Mouse (Mus musculus) kidney, postnatal 0 days (tissue): Measurements from ENCODE around the gene Cpsf6. TPM values are rescaled to one million over a fixed set of nuclear protein-coding genes. Genes with fewer than 3 reads are reported as not detected.

Source experiments
- ATAC-seq: fragments of 200-750 bp; cut with Nextera tagmentation; replicated peaks from 2 replicates; pipeline ENCODE4 v1.8.0; 2017; ENCODE audit warnings: low read depth, moderate number of reproducible peaks, moderate TSS enrichment, moderate library complexity; ENCODE audit not compliant: low FRiP score
- DNase-seq: peaks from one replicate; pipeline ENCODE4 v3.0.0-alpha.2; 2016; ENCODE audit warnings: low spot score
- H3K27ac ChIP-seq: fragments of 300-500 bp; sonication (generic); 2 replicates; pipeline ENCODE4 v1.5.1; 2014; ENCODE audit warnings: mild to moderate bottlenecking
- H3K27me3 ChIP-seq: fragments of 300-500 bp; sonication (generic); 2 replicates; pipeline ENCODE4 v1.6.1; 2014; ENCODE audit warnings: low read length, mixed read lengths; ENCODE audit not compliant: insufficient read depth
- H3K36me3 ChIP-seq: fragments of 300-500 bp; sonication (generic); 2 replicates; pipeline ENCODE4 v1.6.1; 2014; ENCODE audit warnings: low read length, mixed read lengths; ENCODE audit not compliant: insufficient read depth
- H3K4me1 ChIP-seq: fragments of 300-500 bp; sonication (generic); replicated peaks from 2 replicates; pipeline ENCODE4 v1.6.1; 2014; ENCODE audit warnings: antibody characterized with exemption, low read length, mixed read lengths; ENCODE audit not compliant: insufficient read depth
- H3K4me2 ChIP-seq: fragments of 300-500 bp; sonication (generic); 2 replicates; pipeline ENCODE4 v1.6.1; 2014; ENCODE audit warnings: mild to moderate bottlenecking, low read length, moderate library complexity, mixed read lengths
- H3K4me3 ChIP-seq: fragments of 300-500 bp; sonication (generic); replicated peaks from 2 replicates; pipeline ENCODE4 v1.5.1; 2014; ENCODE audit warnings: low read depth, low read length
- H3K9ac ChIP-seq: fragments of 300-500 bp; sonication (generic); 2 replicates; pipeline ENCODE4 v1.6.1; 2014; ENCODE audit warnings: low read depth, low read length
- H3K9me3 ChIP-seq: fragments of 300-500 bp; sonication (generic); replicated peaks from 2 replicates; pipeline ENCODE4 v1.6.1; 2016; ENCODE audit warnings: low read length, inconsistent platforms, mixed read lengths
- CTCF ChIP-seq: IDR thresholded peaks from 2 replicates; pipeline ENCODE4 v1.5.1; 2016; ENCODE audit warnings: antibody characterized with exemption, low read depth, mild to moderate bottlenecking, moderate library complexity
- WGBS: fragments of 180-500 bp; shearing (Covaris S2); extraction: QIAGEN DNeasy Blood & Tissue Kit; methylation state at CpG from one replicate; pipeline ENCODE4 v1.1.7; 2014; 5-methylcytosine and 5-hydroxymethylcytosine counted together
- polyA plus RNA-seq: library from polyadenylated mRNA; unstranded; fragments of >200 nt; fragmentation: Nextera tagmentation; extraction: Ambion mirVana; gene quantifications from 2 replicates; pipeline ENCODE4 v1.2.1, GENCODE M21; 2015

The Cpsf6 gene
- polyA plus RNA-seq, 1 experiment from 2014 or later, result 111 TPM

DNA sequence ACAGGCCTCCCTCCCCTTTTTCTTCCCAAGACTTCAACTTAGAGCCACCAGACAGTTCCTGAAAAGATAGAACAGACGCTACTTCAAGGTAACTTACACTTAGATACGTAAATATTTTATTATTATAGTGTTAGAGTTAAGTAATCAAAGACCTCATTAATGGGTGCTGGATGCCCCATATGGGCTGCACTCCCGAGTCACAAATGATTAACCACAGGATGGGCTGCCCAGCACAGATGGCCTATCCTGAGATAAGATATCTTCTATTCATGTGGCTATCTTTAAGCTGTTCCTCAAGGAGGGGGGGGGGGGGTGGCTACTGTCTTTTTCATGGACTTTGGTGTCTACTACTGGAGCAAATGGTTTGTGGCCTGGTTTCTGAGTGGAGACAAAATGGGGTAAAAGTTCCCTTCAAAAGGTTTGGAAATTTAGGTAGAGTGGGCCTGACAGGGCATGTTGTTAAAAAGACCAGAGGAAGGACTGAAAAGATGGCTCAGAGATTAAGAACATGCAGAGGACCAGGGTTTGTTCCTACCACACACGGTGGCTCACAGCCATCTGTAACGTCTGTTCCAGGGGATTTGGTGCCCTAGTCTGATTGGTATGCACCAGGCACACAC is 79.8 kb downstream of the Cpsf6 start:
- Histone ChIP-seq H3K4me1 (no peaks in the 10 kb centered on the region), H3K36me3 (no peaks in the 10 kb centered on the region), H3K9me3 (no peaks in the 10 kb centered on the region), H3K9ac (no peak overlapping the region), H3K27ac (no peak overlapping the region), H3K27me3 (no peaks in the 10 kb centered on the region), H3K4me2 (no peak overlapping the region), H3K4me3 (no peak overlapping the region)
- DNase-seq (no peak), ATAC-seq (no peak)
- no peak for TF ChIP-seq CTCF
- WGBS, result 70% methylated on average over 5 of the region's 5 CpGs

DNA sequence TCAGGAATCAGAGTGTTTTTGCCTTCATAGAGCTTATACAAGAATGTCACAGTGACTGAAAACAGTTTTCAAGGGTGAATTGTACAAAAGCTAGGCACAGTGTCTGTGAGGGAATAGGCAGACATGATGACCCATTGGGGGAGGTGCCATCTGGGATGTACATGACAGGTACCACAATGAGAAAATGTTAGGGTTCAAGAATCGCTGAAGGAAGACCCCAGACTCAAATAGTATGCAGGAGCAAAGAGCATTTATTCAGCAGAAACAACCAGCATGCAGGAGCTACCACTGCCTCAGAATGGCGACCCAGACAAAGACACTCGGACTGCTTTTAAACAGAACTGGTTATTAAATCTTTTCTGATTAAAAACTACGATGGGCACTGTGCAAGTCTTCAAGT is 80.7 kb downstream of the Cpsf6 start:
- Histone ChIP-seq H3K27me3 (no peaks in the 10 kb centered on the region), H3K9me3 (no peaks in the 10 kb centered on the region), H3K36me3 (no peaks in the 10 kb centered on the region), H3K4me1 (no peaks in the 10 kb centered on the region), H3K4me2 (no peak overlapping the region), H3K27ac (no peak overlapping the region), H3K9ac (no peak overlapping the region), H3K4me3 (no peak overlapping the region)
- ATAC-seq, result no peak
- no peak for TF ChIP-seq CTCF
- WGBS, result 85% methylated on average over 4 of the region's 4 CpGs
- DNase-seq, result no peak

DNA sequence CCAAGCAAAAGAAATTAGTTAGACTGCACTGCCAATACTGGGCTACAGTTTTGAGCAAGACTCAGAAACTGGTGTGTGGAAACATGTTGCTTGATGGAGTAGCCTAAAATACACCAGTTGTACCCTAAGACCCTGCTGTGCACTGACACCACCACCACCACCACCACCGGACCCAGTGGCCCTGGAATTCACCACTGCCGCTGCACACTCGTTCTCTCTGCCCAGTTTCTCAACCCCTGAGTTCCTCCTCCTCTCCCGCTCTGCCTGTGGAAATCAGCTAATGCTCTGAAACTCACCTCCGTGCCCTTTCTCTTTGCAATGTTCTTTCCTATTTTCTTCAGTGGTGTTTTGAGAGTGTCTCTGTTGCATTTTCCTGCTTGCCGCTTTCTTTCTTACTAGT is 81.5 kb downstream of the Cpsf6 start:
- H3K4me3 ChIP-seq, result no peak overlapping the region
- H3K36me3 ChIP-seq, result no peaks in the 10 kb centered on the region
- DNase-seq (no peak), ATAC-seq (no peak)
- H3K4me1 ChIP-seq, result no peaks in the 10 kb centered on the region
- 83% methylated on average over 6 of the region's 6 CpGs for WGBS
- no peak overlapping the region for H3K27ac ChIP-seq
- H3K27me3 ChIP-seq, result no peaks in the 10 kb centered on the region
- H3K9ac ChIP-seq, result no peak overlapping the region
- H3K4me2 ChIP-seq, result no peak overlapping the region
- H3K9me3 ChIP-seq, result no peaks in the 10 kb centered on the region
- TF ChIP-seq CTCF, result no peak

Other genes with a start within 250 kb of the Cpsf6 start
- gene Frs2, start 231.5 kb downstream of the Cpsf6 start, polyA plus RNA-seq, result 17.8 and 18.5 TPM in 2 replicates
- 65.3 and 67.0 TPM in 2 replicates for gene Yeats4, start 155.5 kb downstream of the Cpsf6 start, polyA plus RNA-seq
- gene 9530003J23Rik, start 141.3 kb downstream of the Cpsf6 start, polyA plus RNA-seq, result not detected in 2 replicates
- gene Lyz2, start 97.7 kb downstream of the Cpsf6 start, polyA plus RNA-seq, result 71.3 and 73.2 TPM in 2 replicates
- gene Lyz1, start 87.1 kb downstream of the Cpsf6 start, polyA plus RNA-seq, result 0.10 and 0.24 TPM in 2 replicates
- gene Cpm, start 249.5 kb upstream of the Cpsf6 start, polyA plus RNA-seq, result 51.7 and 52.8 TPM in 2 replicates